Mouse (Mus musculus) lung, embryonic 16.5 days (tissue): ENCODE measurements around the gene Crhr1. TPM values are rescaled to one million over a fixed set of nuclear protein-coding genes. Genes with fewer than 3 reads are reported as not detected.

Experiments
- polyA plus RNA-seq: library from polyadenylated mRNA; unstranded; fragments of >200 nt; fragmentation: Nextera tagmentation; extraction: Ambion mirVana; gene quantifications from 2 replicates; pipeline ENCODE4 v1.2.1, GENCODE M21; 2015

Gene Crhr1
- polyA plus RNA-seq, 1 experiment from 2014 or later = not detected

Other genes with a start within 250 kb of the Crhr1 start
- gene Nsf, start 178.8 kb upstream of the Crhr1 start, polyA plus RNA-seq = 52.5 and 55.1 TPM in 2 replicates
- gene Arf2, start 166.1 kb upstream of the Crhr1 start, polyA plus RNA-seq = 70.2 and 71.9 TPM in 2 replicates
- not detected in 2 replicates for gene Sppl2c, start 53.5 kb downstream of the Crhr1 start, polyA plus RNA-seq
- gene Mapt, start 98.5 kb downstream of the Crhr1 start, polyA plus RNA-seq = 11.8 and 13.6 TPM in 2 replicates